Mouse (Mus musculus) liver, embryonic 14.5 days (tissue): Measurements from ENCODE around the gene Dand5.

Experiments used
- CTCF ChIP-seq: IDR thresholded peaks from 2 replicates; pipeline ENCODE4 v1.5.1; 2016; ENCODE audit warnings: antibody characterized with exemption, low read depth, control low read depth
- EP300 ChIP-seq: IDR thresholded peaks from 2 replicates; pipeline ENCODE4 v1.6.1; 2016; ENCODE audit warnings: antibody characterized with exemption, low read depth

DNA sequence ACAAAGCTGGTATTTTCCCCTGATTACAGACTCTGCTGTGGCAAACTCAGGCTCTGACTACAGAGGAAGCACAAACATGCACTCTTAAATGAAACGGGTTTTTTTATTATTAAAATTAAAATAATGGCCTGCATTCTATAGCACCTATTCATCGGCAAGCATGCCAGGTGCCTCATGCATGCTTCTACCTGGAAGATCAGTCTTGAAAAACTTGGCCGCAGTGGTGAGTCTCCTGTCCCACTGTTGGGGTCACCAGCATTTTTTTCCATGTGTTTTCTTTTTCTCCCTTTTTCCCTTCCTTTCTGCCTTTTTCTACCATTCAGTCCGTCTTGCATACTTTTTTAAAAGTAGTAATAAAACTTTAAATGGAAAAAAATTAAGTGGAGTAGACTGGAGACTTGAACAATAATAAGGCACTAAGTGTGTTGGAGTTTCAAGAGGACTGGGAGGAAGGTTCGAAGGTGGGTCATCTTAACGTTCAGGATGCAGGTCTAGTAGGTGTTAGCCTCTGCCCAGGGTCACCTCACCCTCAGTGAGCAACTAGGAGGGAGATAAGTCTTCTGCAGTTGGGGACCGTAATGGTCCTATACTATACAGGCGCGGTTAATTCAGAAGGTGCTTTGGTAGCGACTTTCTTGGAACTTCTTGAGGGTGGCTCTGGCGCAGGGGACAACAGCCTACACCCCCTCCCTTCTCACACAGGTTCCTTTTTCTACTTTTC, 39.3 kb downstream of the Dand5 start:
- TF ChIP-seq CTCF, result no peak
- no peak for TF ChIP-seq EP300
